Mouse (Mus musculus) embryonic fibroblast, embryonic 13.5 days (primary cell): ENCODE data around the gene Pde6d.

ENCODE experiments used
- CTCF ChIP-seq: IDR thresholded peaks from 2 replicates; pipeline ENCODE4 v1.5.1; 2011; ENCODE audit warnings: mild to moderate bottlenecking, control low read depth, low read length, moderate library complexity, borderline replicate concordance; ENCODE audit not compliant: insufficient read depth
- POLR2A ChIP-seq: IDR thresholded peaks from 2 replicates; pipeline ENCODE4 v1.6.1; 2011; ENCODE audit warnings: low read depth, mild to moderate bottlenecking, control low read depth, low read length, moderate library complexity

DNA sequence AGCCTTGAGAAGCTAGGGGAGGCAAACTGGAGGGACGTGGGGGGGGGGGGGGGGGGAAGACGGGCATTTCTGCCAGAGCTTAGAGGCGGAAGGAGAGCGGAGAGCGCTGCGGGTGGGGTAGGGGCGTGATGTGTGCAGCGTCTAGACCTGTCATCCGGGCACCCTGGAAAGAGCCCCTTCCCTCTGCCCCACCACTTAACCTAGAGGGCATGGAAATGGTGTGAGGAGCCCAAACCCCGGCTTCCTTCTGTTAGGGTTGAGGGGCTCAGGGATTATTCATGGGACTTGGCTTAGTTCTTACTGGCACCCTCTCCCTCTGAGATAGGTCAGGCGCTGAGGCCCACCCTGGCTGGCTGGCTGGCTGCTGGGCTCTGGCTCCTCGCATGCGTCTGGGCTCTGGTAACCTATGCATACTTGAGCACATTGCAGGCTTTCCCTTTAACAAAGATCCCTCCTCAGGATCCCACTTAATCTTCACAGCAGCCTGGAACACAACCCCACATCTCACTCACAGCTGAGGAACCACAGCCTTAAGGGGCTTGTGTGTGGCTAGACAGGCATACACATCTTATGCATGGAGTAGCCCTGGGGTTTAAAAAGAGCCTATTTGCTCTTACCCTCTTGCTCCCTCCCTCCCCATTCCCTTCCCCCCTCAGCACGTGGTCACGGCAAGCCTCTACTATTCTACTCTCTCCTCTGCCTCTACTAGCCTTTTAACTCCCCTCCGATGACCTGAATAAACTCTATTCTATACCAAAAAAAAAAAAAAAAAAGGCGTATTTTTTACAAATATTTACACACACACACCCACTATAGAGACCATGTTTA is 80.0 kb downstream of the Pde6d start:
- TF ChIP-seq POLR2A (no peak), CTCF (no peak)
